Mouse (Mus musculus) left cerebral cortex, postnatal 10 days (tissue): ENCODE results near the gene Gm10061. TPM values are rescaled to one million over a fixed set of nuclear protein-coding genes. Genes with fewer than 3 reads are reported as not detected.
"Not testable (repeated sequence)": the region's sequence is repeated elsewhere in the genome, so short reads cannot be mapped to it uniquely, and the experiment has no call there.

Source experiments
- DNase-seq, 2 experiments: peaks; one replicate each; pipeline ENCODE4 v3.0.0; 2021 to 2022; ENCODE audit warnings: low spot score in 2 of 2, mixed read lengths in 1 of 2; ENCODE audit errors: extremely low spot score in 1 of 2
- intact Hi-C: fragments of 180-260 bp; cut with DNase I; formaldehyde crosslinking; loops from one replicate; pipeline ENCODE4 v1.15.1; 2025
- total RNA-seq, 2 experiments: library from RNA; stranded (reverse); gene quantifications; 2 replicates each; pipeline ENCODE4 v1.2.3; 2021

The Gm10061 gene
- not detected for total RNA-seq

GRCm38 (mm10) chr16:89150786-89151185 lies at the start of gene Gm10061:
TSS of gene Gm10061 (plus strand) at chr16:89151086.
- DNase-seq = no peak
- intact Hi-C loops = no loop called here

DNA sequence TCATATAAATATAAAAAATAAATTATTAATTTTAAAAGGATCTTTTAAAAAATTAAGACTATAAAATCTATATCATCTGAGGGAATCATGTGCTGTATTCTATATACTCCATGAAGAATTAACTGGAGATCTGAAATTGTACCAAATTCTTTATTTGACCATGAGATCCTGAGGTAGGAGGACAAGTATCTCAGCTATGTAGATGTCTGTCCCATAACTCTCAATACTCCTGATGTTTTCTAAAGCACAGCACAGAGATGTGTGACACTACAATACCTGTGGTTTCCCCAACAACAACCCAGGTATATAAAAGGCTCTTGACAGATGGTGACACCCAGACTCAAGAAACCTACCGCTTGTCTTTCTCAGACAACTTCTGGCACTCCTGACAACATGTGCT lies 10.3 kb upstream of the Gm10061 start, which contains the start of gene Gm6358:
Gene Gm6358, plus strand, starts transcription at position 301 of the 400 bp plus-strand sequence.
- no peak for DNase-seq
- intact Hi-C loops = no loop called here

DNA sequence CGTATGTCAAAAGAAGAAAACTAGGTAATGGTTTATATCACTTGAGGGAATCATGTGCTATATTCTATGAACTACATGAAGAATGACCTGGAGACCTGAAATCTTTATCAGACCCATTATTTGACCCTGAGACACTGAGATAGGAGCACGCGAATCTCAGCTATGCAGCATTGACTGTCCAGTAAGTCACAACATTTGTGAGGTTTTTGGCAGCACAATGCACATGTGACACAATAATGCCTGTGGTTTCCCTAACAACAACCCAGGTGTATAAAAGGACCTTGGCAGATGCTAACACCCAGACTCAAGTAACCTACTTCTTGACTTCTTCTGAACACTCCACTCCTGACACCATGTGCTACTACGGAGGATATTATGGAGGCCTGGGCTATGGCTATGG lies 6.8 kb downstream of the Gm10061 start, which contains the start of gene Gm9789:
Gene Gm9789, plus strand, starts transcription at position 301 of the 400 bp plus-strand sequence.
- no peak for DNase-seq
- intact Hi-C loops = no loop called here

DNA sequence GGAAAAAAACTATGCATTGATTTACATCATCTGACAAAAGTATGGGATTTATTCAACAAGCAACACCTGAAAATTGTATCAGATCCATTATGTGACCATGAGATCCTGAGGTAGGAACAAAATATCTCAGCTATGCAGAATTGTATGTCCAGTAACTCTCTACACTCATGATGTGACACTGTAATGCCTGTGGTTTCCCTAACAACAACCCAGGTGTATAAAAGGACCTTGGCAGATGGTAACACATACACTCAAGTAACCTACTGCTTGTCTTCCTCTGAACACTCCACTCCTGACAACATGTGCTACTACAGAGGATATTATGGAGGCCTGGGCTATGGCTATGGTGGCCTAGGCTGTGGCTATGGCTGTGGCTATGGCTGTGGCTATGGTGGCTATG lies 18.3 kb downstream of the Gm10061 start, which contains the start of gene Gm7735:
Gene Gm7735, plus strand, starts transcription at position 301 of the 400 bp plus-strand sequence.
- intact Hi-C loops, DNase-seq: not testable (repeated sequence)

- intact Hi-C loops = no loop called here
Observed at GRCm38 (mm10) chr16:89174435-89174834, 23.5 kb downstream of the Gm10061 start, which contains the start of gene 1110057P08Rik. TSS of gene 1110057P08Rik (plus strand) at chr16:89174735.

DNA sequence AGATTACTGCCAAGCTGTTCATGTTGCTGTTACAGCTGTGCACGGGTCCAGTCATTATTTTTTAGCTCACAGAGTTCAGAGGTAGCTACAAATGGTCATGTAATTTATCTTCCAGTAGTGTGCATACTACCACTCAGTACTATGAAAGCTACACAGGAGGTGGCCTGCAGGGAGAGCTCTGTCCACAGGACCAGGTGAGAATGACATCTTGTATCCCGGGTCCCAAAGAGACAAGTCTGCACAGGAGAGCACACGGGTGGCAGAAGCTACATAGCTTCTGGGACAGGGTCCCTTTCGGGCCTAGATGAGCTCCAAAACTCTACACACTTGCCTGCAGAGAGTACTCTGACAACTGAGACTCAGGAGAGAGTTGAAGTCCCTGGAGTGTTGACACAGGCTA lies 37.7 kb downstream of the Gm10061 start:
- DNase-seq = no peak
- intact Hi-C loops = no loop called here

More at GRCm38 (mm10) chr16:89174435-89174834, 23.5 kb downstream of the Gm10061 start, which contains the start of gene 1110057P08Rik:
- DNase-seq = no peak

Other genes starting within 250 kb of the Gm10061 start
- not detected for gene Krtap19-9b, start 218.8 kb upstream of the Gm10061 start, total RNA-seq
- not detected for gene Krtap16-3, start 188.2 kb upstream of the Gm10061 start, total RNA-seq
- gene Krtap22-2, start 140.3 kb upstream of the Gm10061 start, total RNA-seq = not detected
- not detected for gene Gm10229, start 135.8 kb upstream of the Gm10061 start, total RNA-seq
- not detected for gene Krtap6-1, start 119.4 kb upstream of the Gm10061 start, total RNA-seq
- gene Gm10228, start 109.6 kb upstream of the Gm10061 start, total RNA-seq = not detected
- not detected for gene Krtap6-5, start 103.2 kb upstream of the Gm10061 start, total RNA-seq
- gene 1110025L11Rik, start 87.1 kb upstream of the Gm10061 start, total RNA-seq = not detected
- not detected for gene Krtap6-3, start 67.1 kb upstream of the Gm10061 start, total RNA-seq
- not detected for gene Gm6358, start 10.2 kb upstream of the Gm10061 start, total RNA-seq
- not detected for gene Gm9789, start 6.9 kb downstream of the Gm10061 start, total RNA-seq
- not detected for gene Gm7735, start 18.4 kb downstream of the Gm10061 start, total RNA-seq
- gene 1110057P08Rik, start 23.6 kb downstream of the Gm10061 start, total RNA-seq = not detected
- not detected for gene Krtap20-2, start 54.8 kb downstream of the Gm10061 start, total RNA-seq